Mouse (Mus musculus) adrenal gland, adult 8-10 months (tissue): ENCODE measurements around the gene Tchh. TPM values are rescaled to one million over a fixed set of nuclear protein-coding genes. Genes with fewer than 3 reads are reported as not detected.
"Not testable (repeated sequence)": the region's sequence is repeated elsewhere in the genome, so short reads cannot be mapped to it uniquely, and the experiment has no call there.

Source experiments
- DNase-seq: peaks from one replicate; pipeline ENCODE4 v3.0.0; 2022
- microRNA-seq, 2 experiments: library from miRNA; unstranded; fragments of <30 nt; microRNA quantifications; one replicate each; pipeline ENCODE4 v1.2.0; 2022
- total RNA-seq, 4 experiments: library from RNA; stranded (reverse); gene quantifications; 2 replicates each; pipeline ENCODE4 v1.2.4; 2022

Tchh gene
- total RNA-seq, 4 experiments from 2014 or later = 0.09 to 0.56 (median 0.29) TPM

GRCm38 (mm10) chr3:93494774-93495173 lies 52.6 kb downstream of the Tchh start:
- DNase-seq = not testable (repeated sequence)

- DNase-seq = no peak
Observed at GRCm38 (mm10) chr3:93497131-93497530, 55.0 kb downstream of the Tchh start.

Small RNA genes within 50 kb of the gene (microRNA-seq; reads per million reads assigned to microRNA genes)
- 0 reads per million in 2 experiments for gene Gm22752

Other genes with a start within 250 kb of the Tchh start
- not detected for gene Flg2, start 245.1 kb upstream of the Tchh start, total RNA-seq
- not detected for gene Flg, start 168.8 kb upstream of the Tchh start, total RNA-seq
- gene Hrnr, start 122.6 kb upstream of the Tchh start, total RNA-seq = not detected
- not detected for gene Rptn, start 48.6 kb upstream of the Tchh start, total RNA-seq
- gene Tchhl1, start 26.4 kb downstream of the Tchh start, total RNA-seq = 1 to 10 TPM in 1 of 4 experiments, under 1 TPM in 2, not detected in 1; 0.22 to 1.6 (median 0.94) TPM
- gene S100a11, start 78.2 kb downstream of the Tchh start, total RNA-seq = 100 to 1,000 TPM; 161 to 194 (median 182) TPM
- 100 to 1,000 TPM; 108 to 159 (median 130) TPM for gene S100a10, start 112.8 kb downstream of the Tchh start, total RNA-seq
- gene Tdpoz2, start 210.4 kb downstream of the Tchh start, total RNA-seq = not detected
- not detected for gene Tdpoz1, start 234.0 kb downstream of the Tchh start, total RNA-seq